Mouse (Mus musculus): ENCODE measurements at regions not wholly inside any gene's neighbourhood (a gene's known extent, or its start where the extent isn't known, plus 50 kb on each side); places are given as distances from the start of the nearest gene placed in this dataset.

DNA sequence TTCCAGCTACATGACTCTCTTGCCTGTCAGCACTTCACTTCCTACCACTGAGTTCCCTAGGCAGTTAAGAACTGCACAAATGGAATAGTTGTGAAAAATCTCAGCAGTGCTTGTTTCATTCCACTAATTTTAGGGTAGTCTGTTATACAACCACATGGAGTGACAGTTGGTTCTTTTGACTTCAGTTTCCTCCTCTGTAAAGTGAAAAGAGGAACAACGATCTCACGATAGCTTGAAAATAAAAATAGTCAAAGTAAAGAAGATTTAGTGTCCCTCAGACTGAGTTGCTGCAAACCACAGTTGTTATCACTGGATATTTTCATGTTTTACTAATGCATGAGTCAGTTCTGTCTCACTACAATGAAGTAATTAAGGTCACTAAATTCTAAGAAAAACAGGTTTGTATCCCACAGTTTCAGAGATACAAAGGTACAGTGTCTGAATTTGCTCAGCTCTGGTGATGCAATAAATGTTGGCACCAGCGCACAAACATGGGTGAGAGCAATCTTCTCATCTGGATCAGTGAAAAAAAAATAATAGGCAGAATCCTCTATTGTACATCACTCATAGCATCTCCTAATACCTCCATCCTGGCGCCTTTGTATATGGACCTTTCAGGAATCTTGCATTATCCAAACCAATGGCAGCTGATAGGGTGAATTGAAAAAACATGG, 458.8 kb upstream of the Agtr1b start:
- no peaks in the 10 kb centered on the region for H3K79me2 ChIP-seq (ENCODE audit: control insufficient read depth, insufficient read depth)
- no peak overlapping the region for H3K4me3 ChIP-seq (ENCODE audit: insufficient read depth, poor library complexity, severe bottlenecking)
- H3K27me3 ChIP-seq (ENCODE audit: control insufficient read depth, insufficient read depth, insufficient read length) = no peaks in the 10 kb centered on the region
- H3K36me3 ChIP-seq (ENCODE audit: control insufficient read depth, insufficient read depth) = no peaks in the 10 kb centered on the region
- H3ac ChIP-seq (ENCODE audit: control insufficient read depth, insufficient read length, low read depth) = no peak overlapping the region
- TF ChIP-seq MYOD1 (IDR thresholded peaks at IDR 0.05; ENCODE audit: control insufficient read depth, insufficient read length, low read depth) (no peak), MYOG (IDR thresholded peaks at IDR 0.05; ENCODE audit: control insufficient read depth, extremely low read depth, insufficient read length) (no peak), MAX (IDR thresholded peaks at IDR 0.05) (no peak), CEBPB (IDR thresholded peaks at IDR 0.05; ENCODE audit: low read depth) (peak; percentile 16)
- H3K79me3 ChIP-seq (ENCODE audit: low read depth) = no peaks in the 10 kb centered on the region

DNA sequence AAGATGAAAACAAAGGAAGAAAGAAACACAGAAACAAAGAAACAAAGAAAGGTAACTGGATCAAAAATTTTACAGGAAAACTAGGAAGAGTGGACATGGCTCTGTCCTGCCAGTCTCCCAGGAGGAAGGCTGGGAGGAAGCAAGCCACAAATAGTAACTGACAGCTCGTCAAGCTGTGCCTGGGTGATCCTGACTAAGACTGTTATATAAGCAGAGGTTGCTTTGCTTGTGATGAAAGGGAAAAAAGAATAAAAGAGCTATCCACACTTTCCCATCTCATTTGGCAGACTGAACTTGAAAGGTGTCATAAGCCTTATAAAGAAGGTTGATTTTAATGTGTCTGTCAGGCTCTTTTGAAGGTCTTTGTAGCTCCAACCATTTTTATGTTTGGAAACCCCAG, 455.2 kb upstream of the Agtr1b start:
- Histone ChIP-seq H3K79me2 (ENCODE audit: control insufficient read depth, insufficient read depth) (no peaks in the 10 kb centered on the region), H3K79me3 (ENCODE audit: low read depth) (no peaks in the 10 kb centered on the region), H3ac (ENCODE audit: control insufficient read depth, insufficient read length, low read depth) (no peak overlapping the region), H3K36me3 (ENCODE audit: control insufficient read depth, insufficient read depth) (no peaks in the 10 kb centered on the region), H3K4me3 (ENCODE audit: insufficient read depth, poor library complexity, severe bottlenecking) (no peak overlapping the region), H3K27me3 (ENCODE audit: control insufficient read depth, insufficient read depth, insufficient read length) (no peaks in the 10 kb centered on the region)
- no peak for TF ChIP-seq CTCF (IDR thresholded peaks at IDR 0.05; ENCODE audit: control insufficient read depth, insufficient read depth, insufficient read length)
- no peak for TF ChIP-seq CEBPB (IDR thresholded peaks at IDR 0.05; ENCODE audit: low read depth)
- TF ChIP-seq FOSL1 (IDR thresholded peaks at IDR 0.05; ENCODE audit: insufficient read depth, low read length, poor library complexity, severe bottlenecking) = no peak
- no peak for TF ChIP-seq USF1 (IDR thresholded peaks at IDR 0.05; ENCODE audit: low read depth)
- TF ChIP-seq MYOD1 (IDR thresholded peaks at IDR 0.05; ENCODE audit: control insufficient read depth, insufficient read length, low read depth) = no peak
- no peak for TF ChIP-seq MAX (IDR thresholded peaks at IDR 0.05)
- TF ChIP-seq MYOG (IDR thresholded peaks at IDR 0.05; ENCODE audit: control insufficient read depth, extremely low read depth, insufficient read length) = no peak

DNA sequence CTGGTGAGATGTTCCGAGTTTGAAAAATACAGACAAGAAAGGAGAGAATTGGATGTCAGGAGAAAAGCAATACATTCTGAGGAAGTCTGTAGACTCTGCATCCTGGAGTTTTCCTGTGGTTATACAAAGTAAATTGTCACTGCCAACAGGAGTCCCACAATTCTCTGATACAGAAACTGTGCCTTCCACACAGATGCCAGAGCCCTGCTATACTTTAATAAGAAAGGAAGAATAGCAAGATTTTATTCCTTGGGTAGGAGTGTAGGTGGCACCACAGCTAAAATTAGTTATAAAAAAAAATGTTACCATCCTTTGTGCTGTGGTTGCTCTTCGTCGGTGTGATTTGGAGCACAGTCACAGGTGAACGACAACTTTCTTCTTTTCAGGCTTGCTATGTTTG, 454.7 kb upstream of the Agtr1b start:
- Histone ChIP-seq H3K4me3 (ENCODE audit: insufficient read depth, poor library complexity, severe bottlenecking) (no peak overlapping the region), H3K27me3 (ENCODE audit: control insufficient read depth, insufficient read depth, insufficient read length) (no peaks in the 10 kb centered on the region), H3K36me3 (ENCODE audit: control insufficient read depth, insufficient read depth) (no peaks in the 10 kb centered on the region), H3K79me3 (ENCODE audit: low read depth) (no peaks in the 10 kb centered on the region), H3K79me2 (ENCODE audit: control insufficient read depth, insufficient read depth) (no peaks in the 10 kb centered on the region), H3ac (ENCODE audit: control insufficient read depth, insufficient read length, low read depth) (no peak overlapping the region)
- TF ChIP-seq MYOD1 (IDR thresholded peaks at IDR 0.05; ENCODE audit: control insufficient read depth, insufficient read length, low read depth) = no peak
- TF ChIP-seq MYOG (IDR thresholded peaks at IDR 0.05; ENCODE audit: control insufficient read depth, extremely low read depth, insufficient read length) = no peak
- no peak for TF ChIP-seq CEBPB (IDR thresholded peaks at IDR 0.05; ENCODE audit: low read depth)
- no peak for TF ChIP-seq FOSL1 (IDR thresholded peaks at IDR 0.05; ENCODE audit: insufficient read depth, low read length, poor library complexity, severe bottlenecking)
- TF ChIP-seq CTCF (IDR thresholded peaks at IDR 0.05; ENCODE audit: control insufficient read depth, insufficient read depth, insufficient read length) = no peak
- TF ChIP-seq MAX (IDR thresholded peaks at IDR 0.05) = no peak
- TF ChIP-seq USF1 (IDR thresholded peaks at IDR 0.05; ENCODE audit: low read depth) = no peak

DNA sequence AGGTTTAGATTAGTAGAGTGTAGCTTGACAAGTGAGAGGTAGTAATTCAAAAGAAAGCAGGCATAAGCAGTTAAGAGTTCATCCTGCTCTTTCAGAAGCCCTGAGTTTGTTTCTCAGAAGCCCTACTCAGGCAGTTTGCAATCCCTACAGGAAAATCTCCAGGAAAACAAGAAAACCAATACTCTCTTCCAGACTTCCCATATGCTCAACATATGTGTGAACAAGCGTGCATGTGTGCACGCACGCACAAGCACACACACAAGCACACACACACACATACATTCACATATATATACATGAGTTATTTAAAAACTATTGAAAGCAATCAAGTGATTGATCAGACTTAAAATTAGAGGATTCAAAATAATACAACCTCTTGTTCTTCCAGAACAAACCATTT, 453.1 kb upstream of the Agtr1b start:
- TF ChIP-seq MYOD1 (IDR thresholded peaks at IDR 0.05; ENCODE audit: control insufficient read depth, insufficient read length, low read depth) = no peak
- TF ChIP-seq FOSL1 (IDR thresholded peaks at IDR 0.05; ENCODE audit: insufficient read depth, low read length, poor library complexity, severe bottlenecking) = no peak
- no peak for TF ChIP-seq CEBPB (IDR thresholded peaks at IDR 0.05; ENCODE audit: low read depth)
- no peak for TF ChIP-seq MAX (IDR thresholded peaks at IDR 0.05)
- no peak for TF ChIP-seq MYOG (IDR thresholded peaks at IDR 0.05; ENCODE audit: control insufficient read depth, extremely low read depth, insufficient read length)
- TF ChIP-seq USF1 (IDR thresholded peaks at IDR 0.05; ENCODE audit: low read depth) = no peak
- no peak for TF ChIP-seq CTCF (IDR thresholded peaks at IDR 0.05; ENCODE audit: control insufficient read depth, insufficient read depth, insufficient read length)
- H3K79me3 ChIP-seq (ENCODE audit: low read depth) = no peaks in the 10 kb centered on the region

DNA sequence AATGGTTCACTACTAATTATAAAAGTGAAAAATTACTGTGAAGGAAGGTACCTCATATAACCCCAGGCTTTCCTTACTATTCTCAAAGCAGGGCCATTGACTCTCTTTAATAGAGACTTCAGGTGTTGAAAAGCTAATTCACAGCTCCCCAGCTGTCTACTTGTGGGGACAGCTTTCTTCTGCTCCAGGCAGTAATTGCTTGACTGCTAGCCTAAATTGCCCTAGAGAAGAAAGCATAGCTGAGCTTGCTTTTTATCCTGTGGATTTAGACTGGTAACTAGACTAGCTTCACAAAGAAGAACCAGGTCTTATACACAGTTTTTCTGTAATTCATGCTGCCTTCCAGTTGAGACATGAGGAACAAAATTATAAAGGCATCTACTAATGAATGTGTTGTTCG, 452.6 kb upstream of the Agtr1b start:
- no peaks in the 10 kb centered on the region for H3K79me3 ChIP-seq (ENCODE audit: low read depth)
- H3K4me3 ChIP-seq (ENCODE audit: insufficient read depth, poor library complexity, severe bottlenecking) = no peak overlapping the region
- H3K36me3 ChIP-seq (ENCODE audit: control insufficient read depth, insufficient read depth) = no peaks in the 10 kb centered on the region
- no peak for TF ChIP-seq FOSL1 (IDR thresholded peaks at IDR 0.05; ENCODE audit: insufficient read depth, low read length, poor library complexity, severe bottlenecking)
- no peak for TF ChIP-seq CTCF (IDR thresholded peaks at IDR 0.05; ENCODE audit: control insufficient read depth, insufficient read depth, insufficient read length)
- TF ChIP-seq CEBPB (IDR thresholded peaks at IDR 0.05; ENCODE audit: low read depth) = no peak
- no peak for TF ChIP-seq MAX (IDR thresholded peaks at IDR 0.05)
- H3ac ChIP-seq (ENCODE audit: control insufficient read depth, insufficient read length, low read depth) = no peak overlapping the region
- no peaks in the 10 kb centered on the region for H3K27me3 ChIP-seq (ENCODE audit: control insufficient read depth, insufficient read depth, insufficient read length)
- H3K79me2 ChIP-seq (ENCODE audit: control insufficient read depth, insufficient read depth) = no peaks in the 10 kb centered on the region

More for the DNA sequence above, 453.1 kb upstream of the Agtr1b start:
- H3K27me3 ChIP-seq (ENCODE audit: control insufficient read depth, insufficient read depth, insufficient read length) = no peaks in the 10 kb centered on the region
- no peak overlapping the region for H3K4me3 ChIP-seq (ENCODE audit: insufficient read depth, poor library complexity, severe bottlenecking)
- H3ac ChIP-seq (ENCODE audit: control insufficient read depth, insufficient read length, low read depth) = no peak overlapping the region
- no peaks in the 10 kb centered on the region for H3K36me3 ChIP-seq (ENCODE audit: control insufficient read depth, insufficient read depth)
- H3K79me2 ChIP-seq (ENCODE audit: control insufficient read depth, insufficient read depth) = no peaks in the 10 kb centered on the region

DNA sequence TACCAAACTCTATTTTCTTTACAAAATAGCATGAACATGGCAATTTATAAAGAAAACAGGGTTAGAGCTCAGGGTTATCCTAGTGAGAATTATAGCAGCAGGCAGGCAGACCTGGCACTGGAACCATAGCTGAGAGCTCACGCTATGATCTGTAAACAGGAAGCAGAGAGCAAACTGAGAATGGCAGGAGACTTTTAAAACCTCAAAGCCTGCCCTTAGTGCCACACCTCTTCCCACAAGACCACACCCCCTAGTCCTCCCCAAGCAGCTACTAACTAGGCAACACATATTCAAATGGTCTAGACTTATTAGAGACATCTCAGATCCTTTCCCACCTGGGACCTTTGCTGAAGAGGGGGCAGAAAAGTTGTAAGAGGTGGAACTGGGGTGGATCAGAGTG, 449.6 kb upstream of the Agtr1b start:
- Histone ChIP-seq H3K27me3 (ENCODE audit: control insufficient read depth, insufficient read depth, insufficient read length) (no peaks in the 10 kb centered on the region), H3K36me3 (ENCODE audit: control insufficient read depth, insufficient read depth) (no peaks in the 10 kb centered on the region), H3K79me3 (ENCODE audit: low read depth) (no peaks in the 10 kb centered on the region), H3K4me3 (ENCODE audit: insufficient read depth, poor library complexity, severe bottlenecking) (no peak overlapping the region), H3ac (ENCODE audit: control insufficient read depth, insufficient read length, low read depth) (no peak overlapping the region), H3K79me2 (ENCODE audit: control insufficient read depth, insufficient read depth) (no peaks in the 10 kb centered on the region)
- TF ChIP-seq CEBPB (IDR thresholded peaks at IDR 0.05; ENCODE audit: low read depth) (no peak), USF1 (IDR thresholded peaks at IDR 0.05; ENCODE audit: low read depth) (no peak), MYOG (IDR thresholded peaks at IDR 0.05; ENCODE audit: control insufficient read depth, extremely low read depth, insufficient read length) (no peak)

Measured in C2C12 (cell line).